Mouse (Mus musculus) embryonic facial prominence, embryonic 15.5 days (tissue): ENCODE measurements at regions not wholly inside any gene's neighbourhood (a gene's known extent, or its start where the extent isn't known, plus 50 kb on each side); places are given as distances from the start of the nearest gene placed in this dataset.

Experiments
- ATAC-seq: fragments of 200-750 bp; cut with Nextera tagmentation; 2 replicates; pipeline ENCODE4 v1.8.0; 2017; ENCODE audit warnings: low read depth, moderate TSS enrichment; ENCODE audit not compliant: insufficient number of reproducible peaks, low FRiP score, low TSS enrichment
- H3K27ac ChIP-seq: fragments of 300-500 bp; sonication (generic); replicated peaks from 2 replicates; pipeline ENCODE4 v1.5.1; 2015; ENCODE audit warnings: mild to moderate bottlenecking, inconsistent platforms
- H3K27me3 ChIP-seq: fragments of 300-500 bp; sonication (generic); 2 replicates; pipeline ENCODE4 v1.6.1; 2015; ENCODE audit warnings: inconsistent platforms
- H3K36me3 ChIP-seq: fragments of 300-500 bp; sonication (generic); 2 replicates; pipeline ENCODE4 v1.6.1; 2015; ENCODE audit warnings: mild to moderate bottlenecking, inconsistent platforms
- H3K4me1 ChIP-seq: fragments of 300-500 bp; sonication (generic); 2 replicates; pipeline ENCODE4 v1.6.1; 2015; ENCODE audit warnings: inconsistent platforms
- H3K4me2 ChIP-seq: fragments of 300-500 bp; sonication (generic); replicated peaks from 2 replicates; pipeline ENCODE4 v1.6.1; 2015; ENCODE audit warnings: mild to moderate bottlenecking, inconsistent platforms
- H3K4me3 ChIP-seq: fragments of 300-500 bp; sonication (generic); replicated peaks from 2 replicates; pipeline ENCODE4 v1.5.1; 2015; ENCODE audit warnings: mild to moderate bottlenecking, inconsistent platforms
- H3K9ac ChIP-seq: fragments of 300-500 bp; sonication (generic); 2 replicates; pipeline ENCODE4 v1.6.1; 2015; ENCODE audit warnings: inconsistent platforms
- H3K9me3 ChIP-seq: fragments of 300-500 bp; sonication (generic); replicated peaks from 2 replicates; pipeline ENCODE4 v1.6.1; 2016; ENCODE audit warnings: inconsistent platforms
- WGBS: fragments of 180-500 bp; shearing (Covaris S2); methylation state at CpG from one replicate; pipeline ENCODE4 v1.1.7; 2015; 5-methylcytosine and 5-hydroxymethylcytosine counted together

DNA sequence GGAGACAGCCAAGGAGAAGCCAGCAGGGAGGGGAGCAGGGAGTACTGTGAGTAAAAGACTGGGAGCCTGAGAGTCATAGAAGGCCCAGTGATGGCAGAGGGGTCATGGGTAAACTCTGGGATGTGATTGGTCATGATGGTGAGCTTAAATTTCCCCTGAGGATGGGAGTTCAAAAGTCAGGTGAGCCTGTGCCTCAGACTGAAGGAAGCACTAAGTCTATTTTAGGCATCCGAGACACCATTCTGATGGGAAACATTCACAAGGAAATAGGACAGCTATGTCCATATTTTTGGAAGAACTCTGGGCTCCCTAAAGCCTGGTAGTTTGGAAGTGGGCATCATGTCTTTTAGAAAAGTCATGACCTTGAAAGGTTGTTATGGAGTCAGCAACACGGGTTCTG is 57.7 kb upstream of the Rbpj start:
- no peak overlapping the region for H3K9ac ChIP-seq
- H3K4me2 ChIP-seq, result no peak overlapping the region
- no peaks in the 10 kb centered on the region for H3K27me3 ChIP-seq
- no peaks in the 10 kb centered on the region for H3K4me1 ChIP-seq
- ATAC-seq, result no peak
- H3K36me3 ChIP-seq, result no peaks in the 10 kb centered on the region
- no peak overlapping the region for H3K4me3 ChIP-seq
- H3K27ac ChIP-seq, result no peak overlapping the region
- H3K9me3 ChIP-seq, result no peaks in the 10 kb centered on the region
- WGBS, result 83% methylated on average over 2 of the region's 2 CpGs

DNA sequence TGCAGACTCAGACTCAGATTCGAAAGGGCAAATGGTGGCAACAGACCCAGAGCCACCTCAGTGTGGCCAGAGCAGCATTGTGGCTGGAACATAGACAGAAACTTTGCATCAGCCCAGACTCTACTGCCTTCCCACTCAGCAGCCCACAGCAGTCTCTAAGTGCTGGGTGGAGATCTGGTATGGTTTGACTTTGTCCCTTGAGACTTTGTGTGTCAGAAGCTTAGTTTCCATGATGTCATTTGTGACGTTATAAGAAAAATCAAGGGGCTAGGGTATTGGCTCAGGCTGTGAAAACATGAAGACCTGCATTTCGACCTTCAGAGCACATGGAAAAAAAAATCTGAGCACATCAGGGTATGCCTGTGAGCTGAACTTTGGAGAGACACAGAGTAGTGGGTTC is 56.2 kb upstream of the Rbpj start:
- no peaks in the 10 kb centered on the region for H3K4me1 ChIP-seq
- H3K9me3 ChIP-seq, result no peaks in the 10 kb centered on the region
- no peaks in the 10 kb centered on the region for H3K27me3 ChIP-seq
- no peak overlapping the region for H3K27ac ChIP-seq
- no peak overlapping the region for H3K4me3 ChIP-seq
- H3K4me2 ChIP-seq, result no peak overlapping the region
- H3K36me3 ChIP-seq, result no peaks in the 10 kb centered on the region
- no peak overlapping the region for H3K9ac ChIP-seq
- 75% methylated on average over 3 of the region's 3 CpGs for WGBS
- no peak for ATAC-seq

- no peak overlapping the region for H3K4me2 ChIP-seq
- no peak overlapping the region for H3K9ac ChIP-seq
- no peaks in the 10 kb centered on the region for H3K36me3 ChIP-seq
- no peak overlapping the region for H3K4me3 ChIP-seq
- no peaks in the 10 kb centered on the region for H3K9me3 ChIP-seq
- H3K4me1 ChIP-seq, result no peaks in the 10 kb centered on the region
- ATAC-seq, result peak; percentile 43; the same call in 1 of the 2 replicates
- WGBS, result 32% methylated on average over 7 of the region's 7 CpGs
- no peaks in the 10 kb centered on the region for H3K27me3 ChIP-seq
- no peak overlapping the region for H3K27ac ChIP-seq
Measured at GRCm38 (mm10) chr5:53412391-53413075, 53.4 kb upstream of the Rbpj start.

DNA sequence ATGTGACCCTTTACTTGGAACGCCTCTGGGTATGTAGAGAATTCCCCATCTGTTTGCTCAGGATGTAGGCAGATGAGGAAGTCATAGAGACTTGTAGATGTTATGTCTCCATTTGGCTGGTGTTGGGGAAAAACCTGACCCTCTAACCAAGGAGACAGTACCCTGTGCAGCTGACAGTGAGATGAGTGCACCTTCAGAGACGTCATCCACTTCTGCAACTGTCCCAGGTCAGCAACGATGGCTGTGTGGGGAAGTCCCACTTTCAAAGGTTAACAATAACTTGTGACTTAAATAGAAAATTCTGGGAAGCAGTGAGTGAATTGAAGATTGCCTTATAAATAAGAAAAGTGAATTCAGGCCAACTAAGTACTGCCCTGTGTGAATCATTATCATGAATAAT is 52.3 kb upstream of the Rbpj start:
- no peaks in the 10 kb centered on the region for H3K27me3 ChIP-seq

DNA sequence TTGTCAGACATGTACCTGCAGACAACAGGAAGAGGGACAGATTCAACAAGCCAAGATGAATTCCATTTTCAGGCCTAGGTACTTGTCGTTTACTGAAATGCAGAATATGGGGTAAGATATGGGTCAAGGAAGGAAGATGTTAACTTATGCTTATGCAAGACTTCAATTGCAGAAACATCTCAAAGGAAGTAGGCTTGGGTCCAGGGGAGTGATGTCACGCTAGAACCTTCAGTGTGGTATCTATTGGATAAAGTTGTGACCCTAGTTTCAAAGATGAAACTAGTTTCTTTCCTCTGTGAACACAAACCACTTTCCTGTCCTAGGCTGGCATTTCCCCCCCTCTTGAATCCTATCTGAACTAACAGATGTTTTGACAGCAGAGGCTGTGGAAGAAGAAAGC is 50.5 kb upstream of the Rbpj start:
- no peaks in the 10 kb centered on the region for H3K27me3 ChIP-seq
- no peaks in the 10 kb centered on the region for H3K4me1 ChIP-seq
- H3K36me3 ChIP-seq, result no peaks in the 10 kb centered on the region
- H3K9ac ChIP-seq, result no peak overlapping the region
- no peak for ATAC-seq
- H3K4me3 ChIP-seq, result no peak overlapping the region
- H3K4me2 ChIP-seq, result no peak overlapping the region
- H3K9me3 ChIP-seq, result no peaks in the 10 kb centered on the region
- 83% methylated on average over 2 of the region's 2 CpGs for WGBS
- no peak overlapping the region for H3K27ac ChIP-seq

More for the DNA sequence above, 52.3 kb upstream of the Rbpj start:
- no peak overlapping the region for H3K27ac ChIP-seq
- no peak overlapping the region for H3K4me3 ChIP-seq
- no peaks in the 10 kb centered on the region for H3K36me3 ChIP-seq
- H3K4me1 ChIP-seq, result no peaks in the 10 kb centered on the region
- H3K9me3 ChIP-seq, result no peaks in the 10 kb centered on the region
- ATAC-seq, result no peak
- no peak overlapping the region for H3K9ac ChIP-seq
- H3K4me2 ChIP-seq, result no peak overlapping the region
- WGBS, result 86% methylated on average over 3 of the region's 3 CpGs
